Mouse (Mus musculus) embryonic facial prominence, embryonic 15.5 days (tissue): ENCODE data around the gene Apom. TPM values are rescaled to one million over a fixed set of nuclear protein-coding genes. Genes with fewer than 3 reads are reported as not detected.

Experiments
- ATAC-seq: fragments of 200-750 bp; cut with Nextera tagmentation; 2 replicates; pipeline ENCODE4 v1.8.0; 2017; ENCODE audit warnings: low read depth, moderate TSS enrichment; ENCODE audit not compliant: insufficient number of reproducible peaks, low FRiP score, low TSS enrichment
- H3K27ac ChIP-seq: fragments of 300-500 bp; sonication (generic); replicated peaks from 2 replicates; pipeline ENCODE4 v1.5.1; 2015; ENCODE audit warnings: mild to moderate bottlenecking, inconsistent platforms
- H3K27me3 ChIP-seq: fragments of 300-500 bp; sonication (generic); 2 replicates; pipeline ENCODE4 v1.6.1; 2015; ENCODE audit warnings: inconsistent platforms
- H3K36me3 ChIP-seq: fragments of 300-500 bp; sonication (generic); 2 replicates; pipeline ENCODE4 v1.6.1; 2015; ENCODE audit warnings: mild to moderate bottlenecking, inconsistent platforms
- H3K4me1 ChIP-seq: fragments of 300-500 bp; sonication (generic); 2 replicates; pipeline ENCODE4 v1.6.1; 2015; ENCODE audit warnings: inconsistent platforms
- H3K4me2 ChIP-seq: fragments of 300-500 bp; sonication (generic); replicated peaks from 2 replicates; pipeline ENCODE4 v1.6.1; 2015; ENCODE audit warnings: mild to moderate bottlenecking, inconsistent platforms
- H3K4me3 ChIP-seq: fragments of 300-500 bp; sonication (generic); replicated peaks from 2 replicates; pipeline ENCODE4 v1.5.1; 2015; ENCODE audit warnings: mild to moderate bottlenecking, inconsistent platforms
- H3K9ac ChIP-seq: fragments of 300-500 bp; sonication (generic); 2 replicates; pipeline ENCODE4 v1.6.1; 2015; ENCODE audit warnings: inconsistent platforms
- H3K9me3 ChIP-seq: fragments of 300-500 bp; sonication (generic); replicated peaks from 2 replicates; pipeline ENCODE4 v1.6.1; 2016; ENCODE audit warnings: inconsistent platforms
- WGBS: fragments of 180-500 bp; shearing (Covaris S2); methylation state at CpG from one replicate; pipeline ENCODE4 v1.1.7; 2015; 5-methylcytosine and 5-hydroxymethylcytosine counted together
- polyA plus RNA-seq: library from polyadenylated mRNA; unstranded; fragments of >200 nt; fragmentation: Nextera tagmentation; extraction: Ambion mirVana; gene quantifications from 2 replicates; pipeline ENCODE4 v1.2.1, GENCODE M21; 2015

Gene Apom
- polyA plus RNA-seq, 1 experiment from 2014 or later: not detected

- no peak overlapping the region for H3K9ac ChIP-seq
- no peaks in the 10 kb centered on the region for H3K9me3 ChIP-seq
- H3K4me3 ChIP-seq: no peak overlapping the region
- H3K4me1 ChIP-seq: peaks cover 24% of the 10 kb centered on the region
- 88% methylated on average over 8 of the region's 8 CpGs for WGBS
- H3K27me3 ChIP-seq: no peaks in the 10 kb centered on the region
- H3K4me2 ChIP-seq: no peak overlapping the region
- H3K27ac ChIP-seq: no peak overlapping the region
- no peak for ATAC-seq
- H3K36me3 ChIP-seq: peaks cover 97% of the 10 kb centered on the region
These were observed 25.9 kb upstream of the Apom start for GRCm38 (mm10) chr17:35157661-35158175.

DNA sequence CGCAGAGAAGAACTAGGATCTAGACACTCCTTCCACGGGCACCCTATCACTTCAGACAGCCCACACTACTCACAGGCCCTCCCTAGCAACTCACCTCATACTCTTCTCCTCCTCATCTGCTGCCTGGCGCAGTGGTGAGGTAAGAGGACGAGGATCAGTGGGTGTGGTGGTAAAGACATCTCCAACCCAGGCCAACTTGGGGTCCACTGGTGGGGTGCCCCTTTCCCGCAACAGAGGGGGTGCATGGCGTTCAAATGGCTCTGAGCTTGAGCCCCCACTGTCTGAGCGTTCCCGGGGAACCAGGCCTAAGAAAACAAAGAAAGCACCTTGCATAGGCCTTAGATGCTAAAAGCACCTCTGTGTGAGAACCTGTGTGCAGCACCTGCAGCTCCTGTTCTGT, 25.4 kb upstream of the Apom start:
- no peaks in the 10 kb centered on the region for H3K9me3 ChIP-seq
- WGBS: 83% methylated on average over 8 of the region's 8 CpGs
- no peak for ATAC-seq
- no peak overlapping the region for H3K27ac ChIP-seq
- H3K4me1 ChIP-seq: peaks cover 20% of the 10 kb centered on the region
- no peak overlapping the region for H3K4me3 ChIP-seq
- H3K36me3 ChIP-seq: peaks cover 100% of the 10 kb centered on the region
- H3K27me3 ChIP-seq: no peaks in the 10 kb centered on the region
- no peak overlapping the region for H3K9ac ChIP-seq
- no peak overlapping the region for H3K4me2 ChIP-seq

GRCm38 (mm10) chr17:35156461-35157200, 24.8 kb upstream of the Apom start:
- no peak overlapping the region for H3K4me3 ChIP-seq
- no peak overlapping the region for H3K9ac ChIP-seq
- no peaks in the 10 kb centered on the region for H3K27me3 ChIP-seq
- H3K4me2 ChIP-seq: no peak overlapping the region
- ATAC-seq: no peak
- 81% methylated on average over 33 of the region's 33 CpGs for WGBS
- no peaks in the 10 kb centered on the region for H3K9me3 ChIP-seq
- H3K36me3 ChIP-seq: peaks cover 100% of the 10 kb centered on the region
- H3K27ac ChIP-seq: no peak overlapping the region
- peaks cover 14% of the 10 kb centered on the region for H3K4me1 ChIP-seq

- H3K4me1 ChIP-seq: peaks cover 6% of the 10 kb centered on the region
- H3K4me2 ChIP-seq: no peak overlapping the region
- H3K27ac ChIP-seq: 0 out of 2 replicates have a peak overlapping the region, but pooled peaks have one; percentile 9
- peaks cover 98% of the 10 kb centered on the region for H3K36me3 ChIP-seq
- no peaks in the 10 kb centered on the region for H3K9me3 ChIP-seq
- ATAC-seq: no peak
- H3K9ac ChIP-seq: no peak overlapping the region
- H3K27me3 ChIP-seq: no peaks in the 10 kb centered on the region
- WGBS: 92% methylated on average over 12 of the region's 12 CpGs
- H3K4me3 ChIP-seq: no peak overlapping the region
These were observed 23.6 kb upstream of the Apom start for GRCm38 (mm10) chr17:35155451-35155850.

GRCm38 (mm10) chr17:35154616-35155015, 22.8 kb upstream of the Apom start:
- H3K9ac ChIP-seq: no peak overlapping the region
- H3K9me3 ChIP-seq: no peaks in the 10 kb centered on the region
- WGBS: 77% methylated on average over 7 of the region's 7 CpGs
- no peaks in the 10 kb centered on the region for H3K27me3 ChIP-seq
- ATAC-seq: no peak
- H3K27ac ChIP-seq: peak overlapping the region; percentile 35; the same call in 1 of the 2 replicates
- no peak overlapping the region for H3K4me2 ChIP-seq
- peaks cover 6% of the 10 kb centered on the region for H3K4me1 ChIP-seq
- peaks cover 98% of the 10 kb centered on the region for H3K36me3 ChIP-seq
- no peak overlapping the region for H3K4me3 ChIP-seq

GRCm38 (mm10) chr17:35153931-35154330, 22.1 kb upstream of the Apom start:
- Histone ChIP-seq H3K27me3 (no peaks in the 10 kb centered on the region), H3K36me3 (peaks cover 98% of the 10 kb centered on the region), H3K4me1 (peaks cover 6% of the 10 kb centered on the region), H3K9ac (no peak overlapping the region), H3K27ac (peak overlapping the region; percentile 35; the same call in 1 of the 2 replicates), H3K9me3 (no peaks in the 10 kb centered on the region), H3K4me3 (no peak overlapping the region), H3K4me2 (no peak overlapping the region)
- 48% methylated on average over 4 of the region's 4 CpGs for WGBS
- ATAC-seq: no peak

- no peak overlapping the region for H3K27ac ChIP-seq
- no peak overlapping the region for H3K4me3 ChIP-seq
- no peaks in the 10 kb centered on the region for H3K27me3 ChIP-seq
- H3K4me2 ChIP-seq: no peak overlapping the region
- H3K9me3 ChIP-seq: no peaks in the 10 kb centered on the region
- no peak for ATAC-seq
- H3K9ac ChIP-seq: no peak overlapping the region
- H3K36me3 ChIP-seq: peaks cover 98% of the 10 kb centered on the region
- peaks cover 8% of the 10 kb centered on the region for H3K4me1 ChIP-seq
- WGBS: 90% methylated on average over 9 of the region's 9 CpGs
These were observed 21.2 kb upstream of the Apom start for GRCm38 (mm10) chr17:35153077-35153476.

GRCm38 (mm10) chr17:35152121-35152520, 20.3 kb upstream of the Apom start:
- 93% methylated on average over 4 of the region's 4 CpGs for WGBS
- no peak overlapping the region for H3K4me2 ChIP-seq
- H3K36me3 ChIP-seq: peaks cover 97% of the 10 kb centered on the region
- no peak overlapping the region for H3K27ac ChIP-seq
- no peaks in the 10 kb centered on the region for H3K9me3 ChIP-seq
- H3K4me1 ChIP-seq: peaks cover 8% of the 10 kb centered on the region
- H3K9ac ChIP-seq: no peak overlapping the region
- ATAC-seq: no peak
- H3K27me3 ChIP-seq: no peaks in the 10 kb centered on the region
- H3K4me3 ChIP-seq: no peak overlapping the region

GRCm38 (mm10) chr17:35147922-35148639, 16.2 kb upstream of the Apom start:
- Histone ChIP-seq H3K4me3 (no peak overlapping the region), H3K27ac (peak overlapping the region; percentile 40), H3K4me1 (0 out of 2 replicates have a peak, but pooled peaks cover 2% of the 10 kb centered on the region), H3K4me2 (no peak overlapping the region), H3K9ac (no peak overlapping the region), H3K36me3 (peaks cover 97% of the 10 kb centered on the region), H3K27me3 (no peaks in the 10 kb centered on the region), H3K9me3 (no peaks in the 10 kb centered on the region)
- 55% methylated on average over 5 of the region's 5 CpGs for WGBS
- no peak for ATAC-seq

GRCm38 (mm10) chr17:35147348-35147747, 15.5 kb upstream of the Apom start:
- Histone ChIP-seq H3K4me3 (no peak overlapping the region), H3K4me1 (0 out of 2 replicates have a peak, but pooled peaks cover 2% of the 10 kb centered on the region), H3K36me3 (peaks cover 97% of the 10 kb centered on the region), H3K9ac (no peak overlapping the region), H3K4me2 (no peak overlapping the region), H3K27ac (0 out of 2 replicates have a peak overlapping the region, but pooled peaks have one; percentile 7), H3K9me3 (no peaks in the 10 kb centered on the region), H3K27me3 (no peaks in the 10 kb centered on the region)
- ATAC-seq: no peak
- whole genome bisulfite sequencing: 54% methylated on average over 3 of the region's 3 CpGs

- Histone ChIP-seq H3K4me1 (0 out of 2 replicates have a peak, but pooled peaks cover 2% of the 10 kb centered on the region), H3K27ac (no peak overlapping the region), H3K27me3 (no peaks in the 10 kb centered on the region), H3K4me2 (no peak overlapping the region), H3K9ac (no peak overlapping the region), H3K4me3 (no peak overlapping the region), H3K36me3 (peaks cover 97% of the 10 kb centered on the region), H3K9me3 (no peaks in the 10 kb centered on the region)
- no peak for ATAC-seq
- 88% methylated on average over 5 of the region's 5 CpGs for WGBS
These were observed 14.3 kb upstream of the Apom start for GRCm38 (mm10) chr17:35146139-35146538.
